Mouse (Mus musculus) telencephalon, adult 2 months (tissue): ENCODE results near the gene Secisbp2.

Source experiments
- DNase-seq: peaks from one replicate; pipeline ENCODE4 v3.0.0-alpha.2; 2011; ENCODE audit warnings: low read depth, low spot score

Gene Secisbp2

DNA sequence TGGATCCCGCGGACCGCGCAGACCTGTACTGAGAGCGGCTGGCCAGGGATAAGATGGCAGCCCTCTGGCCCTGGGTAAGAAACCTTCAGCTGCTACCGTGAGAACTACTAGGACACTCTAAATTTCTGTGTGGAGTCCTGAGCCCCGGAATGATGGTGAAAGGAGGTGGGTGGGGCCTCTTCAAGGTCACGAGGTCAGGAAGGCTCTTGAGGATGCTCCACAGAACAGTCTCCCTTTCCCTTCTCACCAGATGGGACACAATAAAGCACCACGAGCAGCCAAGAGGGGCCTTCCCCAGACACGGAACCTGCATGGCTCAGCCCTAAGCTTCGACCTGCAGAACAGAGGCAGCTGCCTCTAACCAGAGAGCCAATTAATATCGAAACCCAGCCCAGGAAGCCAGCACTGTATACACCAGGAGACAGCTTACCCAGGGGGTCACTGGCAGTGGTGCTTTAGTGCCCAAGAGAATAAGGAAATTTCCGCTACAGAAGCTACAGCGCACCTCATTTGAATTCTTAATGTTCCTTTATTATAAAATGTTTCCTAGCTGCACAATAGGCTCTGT is 80.7 kb downstream of the Secisbp2 start:
- DNase-seq: no peak
